Mouse (Mus musculus) lung, postnatal 0 days (tissue): Measurements from ENCODE around the gene Macf1. TPM values are rescaled to one million over a fixed set of nuclear protein-coding genes. Genes with fewer than 3 reads are reported as not detected.
A peak's percentile ranks its signal among the peaks of the same experiment; 100 is the strongest.

Experiments used
- ATAC-seq: fragments of 200-750 bp; cut with Nextera tagmentation; 2 replicates; pipeline ENCODE4 v1.8.0; 2017; ENCODE audit warnings: moderate library complexity
- DNase-seq: peaks from one replicate; pipeline ENCODE4 v3.0.0-alpha.2; 2016; ENCODE audit warnings: low spot score
- H3K27ac ChIP-seq: fragments of 300-500 bp; sonication (generic); 2 replicates; pipeline ENCODE4 v1.5.1; 2014; ENCODE audit warnings: antibody characterized with exemption, mild to moderate bottlenecking, low read length, mixed read lengths
- H3K27me3 ChIP-seq: fragments of 300-500 bp; sonication (generic); replicated peaks from 2 replicates; pipeline ENCODE4 v1.6.1; 2014; ENCODE audit warnings: low read length, mixed read lengths; ENCODE audit not compliant: insufficient read depth
- H3K36me3 ChIP-seq: fragments of 300-500 bp; sonication (generic); 2 replicates; pipeline ENCODE4 v1.6.1; 2014; ENCODE audit warnings: low read length, mixed read lengths; ENCODE audit not compliant: insufficient read depth
- H3K4me1 ChIP-seq: fragments of 300-500 bp; sonication (generic); 2 replicates; pipeline ENCODE4 v1.6.1; 2014; ENCODE audit warnings: antibody characterized with exemption, low read depth, low read length, mixed read lengths; ENCODE audit not compliant: insufficient read depth
- H3K4me2 ChIP-seq: fragments of 300-500 bp; sonication (generic); replicated peaks from 2 replicates; pipeline ENCODE4 v1.6.1; 2014; ENCODE audit warnings: low read depth, mild to moderate bottlenecking, low read length, moderate library complexity, mixed read lengths
- H3K4me3 ChIP-seq: fragments of 300-500 bp; sonication (generic); 2 replicates; pipeline ENCODE4 v1.5.1; 2014; ENCODE audit warnings: low read depth, low read length
- H3K9ac ChIP-seq: fragments of 300-500 bp; sonication (generic); replicated peaks from 2 replicates; pipeline ENCODE4 v1.6.1; 2014; ENCODE audit warnings: low read depth, mild to moderate bottlenecking
- H3K9me3 ChIP-seq: fragments of 300-500 bp; sonication (generic); 2 replicates; pipeline ENCODE4 v1.6.1; 2016; ENCODE audit warnings: low read length, mixed read lengths
- CTCF ChIP-seq: IDR thresholded peaks from 2 replicates; pipeline ENCODE4 v1.5.1; 2016; ENCODE audit warnings: antibody characterized with exemption, mild to moderate bottlenecking
- EP300 ChIP-seq: IDR thresholded peaks from 2 replicates; pipeline ENCODE4 v1.6.1; 2016; ENCODE audit warnings: antibody characterized with exemption, mild to moderate bottlenecking, control low read depth
- WGBS: fragments of 180-500 bp; shearing (Covaris S2); extraction: QIAGEN DNeasy Blood & Tissue Kit; methylation state at CpG from one replicate; pipeline ENCODE4 v1.1.7; 2014; 5-methylcytosine and 5-hydroxymethylcytosine counted together
- polyA plus RNA-seq: library from polyadenylated mRNA; unstranded; fragments of >200 nt; fragmentation: Nextera tagmentation; extraction: Ambion mirVana; gene quantifications from 2 replicates; pipeline ENCODE4 v1.2.1, GENCODE M21; 2015

The Macf1 gene
- polyA plus RNA-seq, 1 experiment from 2014 or later, result 181 TPM

DNA sequence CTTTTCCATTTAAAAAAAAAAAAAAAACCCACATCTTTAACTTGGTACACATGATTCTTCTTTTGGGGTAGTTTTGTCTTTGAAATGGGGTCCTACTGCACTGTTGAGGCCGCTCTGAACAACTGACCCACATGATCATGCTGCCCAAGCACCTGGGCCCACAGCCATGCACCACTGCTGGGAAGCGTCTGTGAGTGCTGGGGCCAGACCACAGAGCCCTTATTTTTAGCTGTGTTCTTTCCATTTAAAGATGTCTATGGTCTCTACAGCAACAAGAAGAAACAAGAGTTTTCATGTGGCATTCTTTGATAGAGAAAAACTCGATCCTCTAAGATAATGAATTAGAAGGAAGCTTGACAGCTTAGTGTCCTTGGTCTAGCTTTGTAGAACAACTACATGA is 135.8 kb downstream of the Macf1 start:
- no peaks in the 10 kb centered on the region; the same call in 1 of the 2 replicates for H3K36me3 ChIP-seq
- TF ChIP-seq CTCF (no peak), EP300 (no peak)
- H3K9ac ChIP-seq, result no peak overlapping the region
- no peak overlapping the region for H3K4me3 ChIP-seq
- ATAC-seq (no peak), DNase-seq (no peak)
- no peak overlapping the region for H3K4me2 ChIP-seq
- whole genome bisulfite sequencing, result 84% methylated on average over 3 of the region's 3 CpGs
- no peaks in the 10 kb centered on the region for H3K4me1 ChIP-seq
- no peak overlapping the region for H3K27ac ChIP-seq
- no peaks in the 10 kb centered on the region for H3K27me3 ChIP-seq
- H3K9me3 ChIP-seq, result no peaks in the 10 kb centered on the region

DNA sequence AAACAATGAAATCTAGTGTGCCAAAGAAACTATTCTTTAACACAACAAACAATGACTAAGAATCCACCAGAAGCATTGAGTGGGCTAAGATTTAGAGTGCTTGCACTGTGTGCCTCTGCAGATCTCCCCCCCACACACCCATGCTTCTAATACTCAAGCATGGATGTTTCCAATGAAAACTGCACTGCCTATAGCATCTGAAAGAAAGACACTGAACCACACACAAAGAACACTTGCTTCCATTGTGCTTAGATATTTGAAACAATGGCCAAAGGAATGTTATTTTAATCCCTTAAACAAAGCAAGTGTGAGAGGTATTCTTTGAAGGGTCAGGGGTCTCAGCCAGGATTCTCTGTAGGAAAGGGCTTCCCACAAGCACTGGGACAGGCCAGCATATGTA is 140.5 kb downstream of the Macf1 start:
- peaks cover 5% of the 10 kb centered on the region; the same call in 1 of the 2 replicates for H3K36me3 ChIP-seq
- TF ChIP-seq EP300 (no peak), CTCF (no peak)

GRCm38 (mm10) chr4:123535271-123535670 is 148.9 kb downstream of the Macf1 start:
- H3K36me3 ChIP-seq, result peaks cover 10% of the 10 kb centered on the region; the same call in 1 of the 2 replicates
- no peaks in the 10 kb centered on the region for H3K27me3 ChIP-seq
- 17% methylated on average over 1 of the region's 1 CpGs for WGBS
- no peaks in the 10 kb centered on the region for H3K9me3 ChIP-seq
- H3K4me1 ChIP-seq, result no peaks in the 10 kb centered on the region
- H3K27ac ChIP-seq, result no peak overlapping the region
- no peak for TF ChIP-seq EP300
- peak; percentile 80 for TF ChIP-seq CTCF
- DNase-seq (peak; percentile 80), ATAC-seq (peak; percentile 68)
- H3K4me3 ChIP-seq, result no peak overlapping the region
- no peak overlapping the region for H3K9ac ChIP-seq
- H3K4me2 ChIP-seq, result no peak overlapping the region

More for the DNA sequence above, 140.5 kb downstream of the Macf1 start:
- no peaks in the 10 kb centered on the region for H3K9me3 ChIP-seq
- no peak overlapping the region for H3K4me3 ChIP-seq
- H3K27ac ChIP-seq, result no peak overlapping the region
- no peaks in the 10 kb centered on the region for H3K27me3 ChIP-seq
- ATAC-seq, result no peak
- H3K9ac ChIP-seq, result no peak overlapping the region
- no peaks in the 10 kb centered on the region for H3K4me1 ChIP-seq
- DNase-seq, result no peak
- no peak overlapping the region for H3K4me2 ChIP-seq

DNA sequence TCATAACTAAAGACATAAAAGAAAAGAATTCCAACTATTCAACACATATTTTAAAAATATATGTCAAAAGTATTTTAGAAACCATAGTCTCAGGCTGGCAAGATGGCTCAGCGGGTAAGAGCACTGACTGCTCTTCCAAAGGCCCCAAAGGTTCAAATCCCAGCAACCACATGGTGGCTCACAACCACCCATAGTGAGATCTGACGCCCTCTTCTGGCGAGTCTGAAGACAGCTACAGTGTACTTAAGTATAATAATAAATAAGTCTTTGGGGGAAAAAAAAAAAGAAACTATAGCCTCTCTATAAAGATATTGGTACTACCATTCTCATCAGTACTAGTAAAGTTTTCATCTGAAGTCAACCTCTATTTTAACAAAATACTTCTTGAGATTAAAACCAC is 152.2 kb downstream of the Macf1 start:
- Histone ChIP-seq H3K4me1 (peaks cover 2% of the 10 kb centered on the region; the same call in 1 of the 2 replicates), H3K36me3 (0 out of 2 replicates have a peak, but pooled peaks cover 3% of the 10 kb centered on the region), H3K9me3 (no peaks in the 10 kb centered on the region), H3K27me3 (no peaks in the 10 kb centered on the region), H3K4me2 (no peak overlapping the region), H3K9ac (no peak overlapping the region), H3K27ac (no peak overlapping the region), H3K4me3 (no peak overlapping the region)
- TF ChIP-seq CTCF (peak; percentile 40), EP300 (no peak)
- ATAC-seq (no peak), DNase-seq (no peak)
- 36% methylated on average over 3 of the region's 3 CpGs for WGBS

GRCm38 (mm10) chr4:123530976-123531375 is 153.2 kb downstream of the Macf1 start:
- Histone ChIP-seq H3K4me1 (peaks cover 5% of the 10 kb centered on the region; the same call in 1 of the 2 replicates), H3K27me3 (no peaks in the 10 kb centered on the region), H3K36me3 (0 out of 2 replicates have a peak, but pooled peaks cover 3% of the 10 kb centered on the region), H3K9me3 (no peaks in the 10 kb centered on the region), H3K4me2 (no peak overlapping the region), H3K27ac (no peak overlapping the region), H3K4me3 (no peak overlapping the region), H3K9ac (no peak overlapping the region)
- ATAC-seq (no peak), DNase-seq (no peak)
- TF ChIP-seq EP300 (no peak), CTCF (no peak)
- WGBS, result 85% methylated on average over 4 of the region's 6 CpGs

DNA sequence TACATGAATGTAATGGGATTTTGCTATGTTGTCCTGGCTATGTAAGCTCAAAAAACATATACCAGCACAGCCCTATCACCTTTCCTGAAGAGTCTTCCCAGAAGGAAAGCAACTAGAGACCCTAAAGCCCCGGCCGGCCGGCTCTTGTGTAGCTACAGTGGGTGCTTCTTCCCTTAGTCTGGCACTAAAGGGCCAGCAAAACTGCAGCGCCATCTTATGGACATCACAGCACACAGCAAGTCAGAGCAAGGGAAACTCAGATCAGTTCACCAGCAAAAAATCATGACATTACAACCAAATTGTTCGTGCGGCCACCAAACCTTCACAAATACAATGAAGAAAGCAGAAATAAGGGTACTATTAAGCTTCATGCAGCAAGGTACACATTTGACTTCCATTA is 154.9 kb downstream of the Macf1 start:
- ATAC-seq (no peak), DNase-seq (peak; percentile 56)
- H3K4me3 ChIP-seq, result no peak overlapping the region
- no peak for TF ChIP-seq EP300
- TF ChIP-seq CTCF, result peak; percentile 73
- no peak overlapping the region for H3K4me2 ChIP-seq
- 64% methylated on average over 6 of the region's 6 CpGs for WGBS
- no peaks in the 10 kb centered on the region for H3K9me3 ChIP-seq
- no peaks in the 10 kb centered on the region for H3K27me3 ChIP-seq
- H3K27ac ChIP-seq, result no peak overlapping the region
- no peak overlapping the region for H3K9ac ChIP-seq
- no peaks in the 10 kb centered on the region for H3K36me3 ChIP-seq
- peaks cover 5% of the 10 kb centered on the region; the same call in 1 of the 2 replicates for H3K4me1 ChIP-seq

GRCm38 (mm10) chr4:123527607-123528010 is 156.6 kb downstream of the Macf1 start:
- no peak for TF ChIP-seq EP300
- no peak for TF ChIP-seq CTCF
- H3K4me2 ChIP-seq, result peak overlapping the region; percentile 38

More at GRCm38 (mm10) chr4:123527607-123528010, 156.6 kb downstream of the Macf1 start:
- Histone ChIP-seq H3K9me3 (no peaks in the 10 kb centered on the region), H3K4me3 (peak overlapping the region; percentile 6; the same call in 1 of the 2 replicates), H3K27ac (no peak overlapping the region), H3K27me3 (no peaks in the 10 kb centered on the region), H3K36me3 (no peaks in the 10 kb centered on the region), H3K9ac (no peak overlapping the region), H3K4me1 (peaks cover 5% of the 10 kb centered on the region; the same call in 1 of the 2 replicates)
- WGBS, result 15% methylated on average over 8 of the region's 8 CpGs
- DNase-seq (peak; percentile 76), ATAC-seq (peak; percentile 55)
